Mouse (Mus musculus): ENCODE results near the gene Egln3.

Egln3 gene

DNA sequence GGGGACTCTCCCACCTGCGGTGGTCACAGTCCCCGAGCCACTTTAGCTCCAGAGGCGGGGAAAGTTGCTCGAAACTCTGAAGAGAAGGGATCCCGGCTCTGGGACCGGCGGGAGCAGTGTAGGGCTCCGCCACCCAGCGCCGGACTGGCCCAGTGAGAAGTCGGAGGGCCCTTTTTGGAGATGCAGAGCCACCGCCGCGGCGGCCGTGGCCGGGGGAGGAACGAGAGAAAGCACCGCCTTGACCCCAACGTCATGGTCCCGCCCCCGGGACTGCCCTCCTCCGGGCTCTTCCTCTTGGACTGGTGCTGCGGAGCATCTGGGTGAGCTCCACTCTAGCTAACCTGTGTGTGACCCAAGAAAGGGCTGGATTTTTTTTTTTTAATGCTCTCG is at the start of gene Egln3:
Egln3 (minus strand) TSS at position 205 of the 390 bp plus-strand sequence.
- peak; percentile 86 to 91 for DNase-seq (ENCODE audit: low spot score in 2 of 2)

DNA sequence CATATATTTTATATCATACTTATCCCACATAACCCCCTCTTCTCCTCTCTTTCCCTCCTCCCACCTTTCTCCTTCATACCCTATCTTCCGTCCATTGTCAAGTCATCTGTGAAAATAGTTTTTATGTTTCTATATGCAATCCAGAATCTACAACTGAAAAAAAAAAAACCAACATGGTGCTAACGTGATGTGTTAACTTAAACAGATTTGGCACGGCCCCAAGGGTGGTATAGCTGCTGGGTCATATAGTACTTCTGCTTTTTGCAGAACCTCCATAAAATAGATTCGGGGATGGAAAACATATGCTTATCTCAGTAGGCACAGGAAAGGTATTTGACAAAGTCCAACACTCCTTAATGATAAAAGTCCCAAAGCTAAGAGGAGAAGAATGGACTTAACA is 49.8 kb upstream of the Egln3 start:
- no peak for DNase-seq (ENCODE audit: low spot score in 2 of 2)

DNA sequence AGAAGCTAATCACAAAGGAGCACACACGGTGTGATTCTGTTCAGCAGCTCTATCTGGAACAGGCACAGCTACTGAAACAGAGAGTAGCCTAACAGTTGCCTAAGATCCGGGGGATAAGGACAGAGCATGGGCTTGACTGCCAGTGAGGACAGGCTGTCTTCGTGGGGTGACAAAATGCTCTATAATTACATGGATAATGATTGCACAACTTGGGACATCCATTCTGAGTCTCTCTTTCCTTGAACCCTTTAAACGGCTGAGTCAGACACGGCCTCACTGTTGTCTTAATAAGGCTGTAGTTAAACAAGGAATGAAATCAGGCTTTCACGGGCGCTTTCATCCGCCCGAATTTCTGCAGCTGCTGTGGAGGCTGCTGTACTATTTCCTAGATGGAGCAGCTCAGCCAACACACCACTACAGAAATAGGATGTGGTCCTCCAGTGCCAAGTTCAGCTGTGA is 48.3 kb upstream of the Egln3 start:
- no peak for DNase-seq (ENCODE audit: low spot score in 2 of 2)

DNA sequence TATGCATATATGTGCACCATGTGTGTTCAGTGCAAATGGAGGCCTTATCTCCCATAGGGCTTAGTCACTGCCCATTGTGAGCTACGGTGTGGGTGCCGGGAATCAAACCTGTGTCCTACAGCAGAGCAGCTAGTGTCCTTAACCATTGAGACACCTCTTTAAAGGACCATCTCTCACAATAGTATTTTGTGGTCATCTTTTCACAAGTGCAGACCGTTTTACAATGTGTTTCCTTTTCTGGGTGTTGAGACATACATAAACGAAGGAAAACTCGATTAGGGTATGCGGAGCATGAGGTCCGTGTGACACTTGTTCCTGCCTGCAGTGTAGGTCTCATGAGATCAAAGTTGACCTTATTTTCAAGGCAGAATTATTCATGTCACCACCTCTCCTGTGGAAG is 44.2 kb upstream of the Egln3 start:
- no peak for DNase-seq (ENCODE audit: low spot score in 2 of 2)

DNA sequence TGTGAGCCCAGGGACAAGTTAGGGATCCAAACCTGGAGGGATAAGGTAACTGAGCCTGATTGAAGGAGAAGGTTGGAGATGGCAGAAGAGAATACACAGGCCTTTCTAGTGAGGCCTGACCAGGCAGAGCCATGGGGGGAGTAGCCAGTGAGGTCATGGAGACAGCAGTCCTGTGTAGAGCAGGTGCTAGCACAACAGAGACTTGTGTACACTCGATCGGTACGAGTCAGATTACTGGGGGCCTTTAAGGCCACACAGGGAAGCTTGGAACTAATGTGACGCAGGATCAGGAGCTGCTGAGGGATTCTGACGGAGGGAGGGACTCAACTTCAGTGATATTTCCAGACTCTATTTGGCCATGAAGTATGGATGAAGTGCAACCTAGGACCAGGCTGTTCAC is 39.5 kb upstream of the Egln3 start:
- DNase-seq (ENCODE audit: low spot score in 2 of 2): no peak

DNA sequence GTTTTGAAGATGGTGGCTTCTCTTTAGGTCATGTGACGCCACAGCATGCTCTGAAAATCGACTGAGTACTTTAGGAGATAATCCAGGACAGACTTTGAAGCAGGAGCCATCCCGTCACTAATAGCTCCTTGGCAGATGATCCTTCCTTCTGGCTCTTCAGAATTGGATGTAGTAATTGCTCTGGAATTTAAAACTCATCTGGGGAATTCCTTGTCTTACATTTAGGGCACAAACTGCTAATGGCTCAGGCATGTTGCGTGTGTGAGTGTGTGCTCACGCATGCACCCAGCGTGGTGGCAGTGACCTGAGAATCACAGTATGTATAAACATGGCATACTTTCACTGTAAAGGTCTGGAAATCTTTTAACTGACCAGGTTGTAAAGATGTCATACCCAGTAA is 38.3 kb upstream of the Egln3 start:
- no peak for DNase-seq (ENCODE audit: low spot score in 2 of 2)

DNA sequence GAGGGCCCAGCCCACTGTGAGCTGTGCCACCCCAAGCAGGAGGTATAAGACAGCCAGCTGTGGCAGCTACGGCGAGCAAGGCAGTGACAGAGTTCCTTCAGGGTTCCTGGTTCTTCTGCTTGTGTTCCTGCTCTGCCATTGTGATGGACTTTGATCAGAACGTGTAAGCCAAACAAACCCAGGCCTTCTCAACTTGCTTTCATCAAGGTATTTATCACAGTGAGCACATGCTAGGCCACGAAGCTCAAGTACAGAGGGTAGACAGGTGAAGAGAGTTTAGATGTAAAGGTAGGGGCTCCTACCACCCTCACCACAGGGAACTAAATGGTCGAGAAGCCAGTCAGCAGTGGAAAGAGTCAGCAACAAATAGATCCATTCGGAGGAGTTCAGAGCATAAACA is 30.1 kb upstream of the Egln3 start:
- no peak for DNase-seq (ENCODE audit: low spot score in 2 of 2)

DNA sequence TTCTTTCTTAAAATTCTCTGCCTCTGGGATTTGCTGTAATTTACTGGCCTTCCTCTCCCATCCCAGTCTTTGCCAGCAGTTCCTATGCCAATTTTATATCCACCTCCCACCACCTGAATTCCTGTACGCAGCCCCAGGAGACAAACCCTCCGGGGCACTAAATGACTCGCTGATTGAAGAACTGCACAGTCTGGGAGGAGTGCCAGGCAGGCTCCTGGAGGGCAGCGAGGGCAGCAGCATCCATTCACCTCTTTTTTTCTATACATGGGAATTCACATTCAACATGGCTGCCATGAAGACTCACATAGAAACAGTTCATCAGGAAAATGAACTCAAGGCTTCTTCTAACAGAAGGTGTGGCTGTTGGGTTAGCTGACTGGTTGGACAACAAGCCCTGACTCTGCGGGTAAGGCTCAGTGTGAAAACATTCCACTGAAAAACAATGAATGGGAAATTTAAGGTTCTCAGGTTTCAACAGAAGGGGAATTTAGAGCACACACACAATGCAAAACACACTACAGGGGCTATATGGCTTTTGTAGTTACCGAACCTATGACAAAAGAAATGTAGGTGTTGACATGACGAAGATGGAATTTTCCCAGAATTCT is 29.4 kb upstream of the Egln3 start:
- DNase-seq (ENCODE audit: low spot score in 2 of 2): no peak

DNA sequence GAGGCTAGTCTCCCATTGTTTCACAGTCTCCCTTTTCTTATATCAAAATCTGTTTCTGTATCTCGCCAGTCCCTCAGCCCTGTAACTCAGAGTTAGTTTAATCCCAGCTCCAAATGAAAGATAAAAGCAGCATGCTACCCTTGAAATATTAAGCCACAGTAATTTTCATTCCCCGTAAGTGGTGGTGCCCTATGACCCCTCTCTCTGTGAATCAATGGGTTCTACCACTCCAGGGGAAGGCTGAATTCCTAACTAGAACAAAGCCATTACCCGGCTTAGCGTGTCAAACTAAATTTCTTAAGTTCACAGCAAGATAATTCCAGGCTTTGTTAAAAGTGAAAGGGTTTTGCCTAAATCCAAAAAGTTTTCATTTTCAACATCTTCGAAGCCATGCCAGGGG is 28.8 kb upstream of the Egln3 start:
- no peak for DNase-seq (ENCODE audit: low spot score in 2 of 2)

DNA sequence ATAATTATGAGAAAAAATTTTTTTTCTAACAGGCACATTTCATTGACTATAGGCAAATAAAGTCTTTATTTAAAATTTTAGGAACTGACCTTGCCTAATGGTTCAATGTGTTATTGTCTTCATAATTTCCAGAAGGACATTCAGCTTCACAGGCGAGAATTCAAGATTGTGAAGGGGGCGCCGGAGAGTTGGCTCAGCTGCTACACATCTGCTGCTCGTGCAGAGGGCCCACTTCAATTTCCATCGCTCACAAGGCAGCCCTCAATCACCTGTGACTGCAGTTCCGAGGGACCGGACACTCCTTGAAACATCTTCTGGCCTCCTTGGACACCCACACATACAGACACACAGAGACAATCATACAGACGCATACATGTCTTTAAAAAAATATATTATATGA is 23.9 kb upstream of the Egln3 start:
- no peak for DNase-seq (ENCODE audit: low spot score in 2 of 2)

DNA sequence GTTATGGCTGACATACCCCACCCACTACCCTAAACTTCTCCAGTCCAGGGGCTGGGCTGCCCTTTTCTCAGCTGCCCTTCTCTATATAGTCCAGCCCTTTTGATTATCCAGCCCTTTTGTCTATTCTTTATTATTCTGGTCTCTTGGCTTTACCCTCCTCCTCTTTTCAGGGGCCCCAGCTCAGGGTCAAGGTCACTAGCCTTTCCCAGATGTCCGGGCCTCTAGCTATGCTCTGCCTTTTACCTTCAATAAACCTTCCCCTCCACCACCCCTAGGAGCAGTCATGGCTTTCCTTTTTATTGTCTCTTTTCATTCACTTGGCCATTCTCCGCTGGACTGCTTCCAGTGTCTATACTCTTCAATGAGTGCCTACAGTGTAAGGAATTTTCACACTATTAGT is 22.7 kb upstream of the Egln3 start:
- no peak for DNase-seq (ENCODE audit: low spot score in 2 of 2)

DNA sequence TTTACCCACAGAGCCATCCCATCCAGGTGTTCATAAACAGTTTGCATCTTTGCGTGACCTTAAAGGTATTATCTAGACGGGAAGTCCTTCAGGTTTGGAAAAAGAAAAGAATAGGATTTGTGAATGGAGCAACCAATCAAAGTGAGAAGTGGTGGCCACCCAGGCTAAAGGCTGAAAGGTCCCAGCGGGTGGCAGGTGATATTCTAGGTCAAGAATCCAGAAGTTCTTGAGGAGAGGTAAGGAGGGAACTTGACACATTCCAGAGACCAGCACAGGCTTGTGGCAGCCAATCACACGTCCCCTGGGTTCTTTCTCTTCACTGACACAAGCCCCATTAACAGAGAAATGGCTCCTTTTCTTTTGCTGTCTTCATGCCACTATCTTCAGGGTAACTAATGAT is 21.9 kb upstream of the Egln3 start:
- DNase-seq (ENCODE audit: low spot score in 2 of 2): no peak

DNA sequence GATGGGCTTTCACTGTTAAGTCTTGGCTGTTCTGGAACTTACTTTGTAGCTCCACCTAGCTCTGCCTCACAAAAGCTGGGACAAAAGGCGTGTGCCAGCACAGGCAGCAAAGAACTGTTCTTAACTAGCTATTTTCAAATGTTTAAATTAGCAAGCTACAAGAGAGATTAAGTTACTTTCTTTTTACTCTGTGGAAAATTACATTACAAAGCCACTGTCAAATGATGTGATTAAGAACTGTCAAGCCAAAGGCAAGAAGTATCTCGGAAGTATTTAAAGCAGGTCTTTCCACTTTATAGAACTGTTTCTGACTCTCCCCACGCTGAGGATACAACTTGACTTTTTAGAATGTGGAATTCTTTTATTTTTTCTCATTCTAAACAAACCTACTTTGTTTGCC is 21.4 kb upstream of the Egln3 start:
- no peak for DNase-seq (ENCODE audit: low spot score in 2 of 2)

DNA sequence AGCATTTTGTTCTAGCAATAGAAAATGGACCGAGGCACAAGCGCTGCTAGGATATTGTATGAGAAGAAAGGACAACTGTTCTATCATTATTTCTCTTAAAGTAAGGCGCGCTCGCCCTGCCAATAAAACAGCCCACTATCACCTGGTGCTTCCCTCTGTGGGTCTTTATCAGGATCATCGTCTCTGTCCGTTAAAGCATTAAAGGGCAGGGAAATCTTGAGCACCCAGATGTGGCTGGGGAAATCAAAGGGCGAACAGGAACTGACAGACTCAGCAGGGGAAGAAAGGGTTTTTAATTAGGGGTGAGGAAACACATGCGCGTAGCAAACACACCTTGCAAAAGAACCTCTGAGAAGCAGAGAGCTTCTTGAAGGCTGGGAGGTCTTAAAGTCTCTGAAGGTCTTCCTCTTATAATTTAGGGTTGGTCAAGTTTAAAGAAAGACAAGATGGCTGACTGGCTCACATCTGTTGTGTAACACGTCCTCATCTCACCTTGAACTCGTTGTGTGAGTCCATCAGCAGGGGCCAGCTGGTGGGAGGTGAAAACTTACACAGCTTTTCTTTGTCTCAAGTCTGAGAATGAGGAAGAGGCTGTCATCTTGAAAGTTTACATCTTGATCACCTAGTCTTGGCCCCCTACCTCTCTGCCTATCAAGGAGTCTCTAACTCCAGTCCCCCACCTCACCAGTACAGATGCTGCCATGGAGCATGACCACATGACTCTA is 18.5 kb upstream of the Egln3 start:
- DNase-seq (ENCODE audit: low spot score in 2 of 2): no peak

DNA sequence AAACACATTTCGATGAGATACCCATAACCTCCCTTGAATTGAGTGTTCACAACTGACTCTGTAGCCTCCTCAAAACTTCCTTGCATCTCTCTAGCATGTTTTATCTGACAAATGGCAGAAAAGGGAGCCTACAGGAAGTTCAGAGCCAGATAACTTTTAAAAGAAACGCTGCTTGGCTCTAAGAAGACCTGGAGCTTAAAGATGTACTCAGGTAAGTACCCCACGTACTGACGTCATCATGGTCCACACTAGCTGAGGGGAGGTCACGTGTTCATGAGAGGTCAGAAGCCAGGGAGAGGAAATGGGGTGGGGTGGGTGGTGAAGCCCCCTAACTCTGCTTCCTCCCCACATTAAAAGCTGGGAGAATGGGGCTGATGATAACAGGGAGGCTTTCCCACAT is 13.0 kb upstream of the Egln3 start:
- DNase-seq (ENCODE audit: low spot score in 2 of 2): no peak

DNA sequence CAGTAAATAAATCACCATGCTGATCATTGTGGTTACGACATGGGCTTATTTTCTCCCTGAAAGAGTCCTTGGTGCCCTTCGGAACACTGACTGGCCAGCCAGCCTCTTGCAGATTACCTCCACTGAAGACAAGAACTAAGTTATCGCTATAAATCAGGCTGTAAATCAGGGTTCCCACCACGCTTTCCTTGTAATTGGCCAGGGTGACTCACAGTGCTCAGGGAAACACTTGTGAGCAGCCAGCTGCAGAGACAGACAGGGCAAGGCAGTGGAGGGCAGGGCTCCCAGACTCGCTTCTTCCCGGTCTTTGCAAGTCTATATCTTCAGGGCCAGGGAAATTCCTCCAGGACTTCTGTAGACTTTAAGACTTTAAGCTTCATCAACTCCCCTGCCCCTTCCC is 10.8 kb upstream of the Egln3 start:
- DNase-seq (ENCODE audit: low spot score in 2 of 2): peak in 1 of 2 experiments; percentile 17

DNA sequence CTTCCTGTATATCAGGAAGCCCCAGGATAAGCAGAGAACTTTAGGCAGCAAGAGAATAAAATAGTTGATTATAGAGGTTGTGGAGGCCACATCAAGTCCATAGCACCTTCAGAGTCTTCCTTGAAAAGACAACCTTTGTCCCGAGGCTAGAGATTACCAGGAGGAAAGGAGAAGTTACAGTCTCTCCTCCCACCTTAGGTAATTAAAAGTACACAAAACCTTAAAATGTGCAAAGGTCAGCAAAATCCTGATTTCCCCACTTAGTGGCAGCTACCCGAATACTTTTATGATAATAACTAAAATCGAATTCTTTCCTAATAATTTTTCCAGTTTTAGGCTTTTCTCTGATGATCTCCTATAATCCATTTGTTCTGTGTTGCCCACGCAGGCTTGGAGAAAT is 10.2 kb upstream of the Egln3 start:
- no peak for DNase-seq (ENCODE audit: low spot score in 2 of 2)

DNA sequence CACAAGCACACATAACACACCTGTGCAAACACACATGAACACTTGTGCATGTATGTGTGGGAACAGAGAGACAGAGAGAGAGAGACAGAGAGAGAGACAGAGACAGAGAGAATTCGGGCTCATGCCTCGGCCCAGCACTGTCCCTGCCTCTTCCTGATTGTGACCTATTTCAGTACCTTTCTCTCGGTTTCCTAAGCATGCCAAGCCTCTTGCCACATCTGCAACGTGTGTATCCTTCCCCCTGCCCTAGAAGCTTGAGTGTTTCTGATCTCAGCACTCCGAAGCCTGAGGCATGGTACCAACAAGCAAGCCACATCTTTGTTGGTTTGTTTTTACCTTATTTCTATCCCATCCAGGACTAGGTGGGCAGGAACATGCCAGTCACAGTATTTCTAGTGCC is 9.6 kb upstream of the Egln3 start:
- DNase-seq (ENCODE audit: low spot score in 2 of 2): no peak

DNA sequence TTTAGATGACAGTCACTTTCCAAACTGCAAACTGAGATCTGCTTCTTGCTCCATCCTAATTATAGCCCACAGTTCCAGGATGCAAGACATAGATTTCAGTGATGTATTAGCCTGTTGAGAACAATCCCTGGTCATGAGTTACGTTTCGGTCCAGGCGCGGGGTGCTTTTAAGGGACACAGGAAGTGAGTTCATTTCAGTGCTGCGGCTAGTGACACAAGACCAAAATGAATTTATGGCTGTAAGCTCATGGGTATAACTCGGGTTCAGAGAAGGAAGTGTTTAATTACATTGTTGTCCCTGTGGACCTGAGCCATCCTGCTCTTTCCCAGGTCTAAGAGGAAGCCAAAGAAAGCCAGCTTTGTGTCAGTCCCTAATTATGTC is 5.5 kb upstream of the Egln3 start:
- no peak for DNase-seq (ENCODE audit: low spot score in 2 of 2)

DNA sequence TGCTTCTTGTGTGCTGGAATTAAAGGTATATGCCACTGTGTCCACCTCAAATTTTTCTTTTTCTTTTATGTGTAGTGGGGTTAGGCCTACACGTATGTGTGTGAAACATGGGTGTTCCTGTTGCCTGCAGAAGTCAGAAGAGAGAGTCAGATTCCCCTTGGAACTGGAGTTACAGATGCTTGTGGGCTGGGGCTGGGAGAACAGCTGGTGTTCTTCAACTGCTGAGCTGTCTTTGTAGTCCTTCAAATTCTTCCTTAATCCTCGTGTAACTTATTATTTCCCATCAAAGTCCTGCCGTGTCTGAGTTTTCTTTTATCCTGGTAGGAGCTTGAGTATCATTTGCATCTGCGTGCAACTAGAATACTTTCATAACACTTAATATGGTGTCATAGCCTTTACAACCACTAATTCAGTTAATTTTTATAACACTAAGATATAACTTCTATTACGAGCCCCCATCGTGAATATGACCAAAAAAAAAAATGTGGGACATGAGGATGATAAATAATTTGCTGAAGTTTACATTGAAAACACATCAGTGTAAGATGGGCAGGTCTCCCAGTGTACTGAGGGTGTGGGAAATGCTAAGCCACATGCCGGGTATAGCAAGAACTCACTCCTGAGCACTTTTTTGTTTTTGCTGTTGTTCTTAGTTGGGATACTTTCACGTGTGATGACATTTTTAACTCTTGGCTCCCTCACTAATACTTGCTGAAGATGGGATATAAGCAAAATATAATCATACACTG is 4.9 kb upstream of the Egln3 start:
- no peak for DNase-seq (ENCODE audit: low spot score in 2 of 2)

DNA sequence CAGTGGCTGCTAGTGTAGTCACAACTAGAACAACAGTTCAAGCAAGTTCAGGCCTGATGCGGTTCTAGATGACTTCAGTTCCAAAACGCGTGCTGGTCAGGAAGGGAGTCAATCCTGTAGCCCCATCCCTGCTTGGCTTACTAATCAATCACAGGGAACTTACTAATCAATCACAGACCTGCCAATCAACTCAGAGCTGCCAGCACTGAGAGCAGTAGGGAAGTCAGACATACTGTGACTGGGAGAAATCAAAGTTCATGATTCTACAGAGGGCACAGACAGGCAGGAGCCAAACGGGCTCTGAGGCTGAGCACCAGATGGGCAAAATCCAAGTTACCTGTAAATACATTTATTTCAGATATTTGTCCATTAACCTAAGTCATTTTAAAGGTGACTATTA is 2.1 kb upstream of the Egln3 start:
- no peak for DNase-seq (ENCODE audit: low spot score in 2 of 2)

DNA sequence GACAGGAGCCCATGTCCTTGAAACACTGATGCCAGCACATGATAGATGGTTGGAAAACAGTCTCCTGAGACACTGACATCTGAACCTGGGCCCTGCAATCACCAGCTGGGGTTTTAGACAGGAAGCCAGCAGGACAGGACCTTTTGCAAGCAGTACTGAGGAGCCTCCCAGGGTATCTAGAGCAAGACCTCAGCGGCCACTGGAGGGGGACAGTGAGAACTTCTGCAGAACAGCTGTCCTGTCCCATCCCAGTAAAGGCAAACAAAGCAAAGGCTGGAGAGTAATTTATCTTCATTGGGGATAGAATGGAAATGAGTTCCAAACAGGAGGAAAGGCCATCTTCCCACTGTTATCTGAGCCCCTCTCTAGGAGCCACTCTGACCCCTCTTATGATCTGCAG is 1.5 kb upstream of the Egln3 start:
- DNase-seq (ENCODE audit: low spot score in 2 of 2): peak in 1 of 2 experiments; percentile 51
